ENCODE assay signal across 25 mouse cellular contexts in the genomic region with DNA sequence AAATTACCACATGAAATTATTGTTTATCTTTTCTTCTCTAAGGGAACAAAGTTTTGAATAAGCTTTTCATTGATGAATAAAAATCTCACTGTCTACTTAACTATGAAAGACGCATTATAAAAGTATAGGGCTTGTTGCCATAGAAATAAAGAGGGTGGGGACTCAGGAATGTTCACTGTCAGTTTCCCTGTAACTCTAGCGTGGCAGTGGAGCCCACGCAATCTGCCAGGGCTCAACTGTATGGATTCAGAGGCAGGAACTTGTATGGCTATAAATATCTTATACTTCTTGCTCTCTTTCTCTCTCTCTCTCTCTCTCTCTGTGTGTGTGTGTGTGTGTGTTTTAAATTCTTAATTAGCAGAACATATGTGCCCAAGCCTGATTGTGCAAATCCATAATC.
DNase-seq lines count a peak whose midpoint lies in the region; ATAC-seq lines count a peak whose summit lies in the region.
"Had no signal": no experiment of that assay in that cellular context is flagged by ENCODE, and none has a peak within 500 bp of the region (broad histone marks: within the 10 kb centered on the region; RNA-seq: fewer than 3 reads in every experiment).

No protein-coding gene starts in this region.

- no peaks in the 10 kb centered on the region for H3K36me3 ChIP-seq in embryonic facial prominence, embryonic 12.5 days
- no peaks in the 10 kb centered on the region for H3K36me3 ChIP-seq in embryonic facial prominence, embryonic 10.5 days (replicated peaks)
- H3K36me3 ChIP-seq: forebrain, embryonic 10.5 days; G1E; heart, embryonic 15.5 days; hindbrain, embryonic 13.5 days had no signal

- 50% methylated on average over 3 of the region's 3 CpGs for WGBS in embryonic facial prominence, embryonic 12.5 days
- 74% methylated on average over 3 of the region's 3 CpGs for WGBS in embryonic facial prominence, embryonic 10.5 days

- no peak overlapping the region for H3K4me3 ChIP-seq in embryonic facial prominence, embryonic 12.5 days
- no peak overlapping the region for H3K4me3 ChIP-seq in embryonic facial prominence, embryonic 10.5 days
- H3K4me3 ChIP-seq: erythroblast, embryonic 14.5 days; forebrain, embryonic 10.5 days; heart, adult 2 months; heart, embryonic 15.5 days; hindbrain, embryonic 13.5 days had no signal

- ATAC-seq in embryonic facial prominence, embryonic 12.5 days (ENCODE audit: insufficient number of reproducible peaks, insufficient read depth, low FRiP score, low TSS enrichment): no peak
- ATAC-seq: CD4-positive, CD25-positive, alpha-beta regulatory T cell, adult 4 months; hindbrain, postnatal 0 days had no signal

- intact Hi-C loops in left cerebral cortex, postnatal 14 days (cut with DNase I): no loop called here
- intact Hi-C loops in left cerebral cortex, postnatal 4 days (cut with DNase I): no loop called here
- intact Hi-C loops in gastrocnemius, postnatal 36 days (cut with DNase I): no loop called here

- peaks cover under 1% of the 10 kb centered on the region; the same call in 1 of the 2 replicates for H3K9me3 ChIP-seq in embryonic facial prominence, embryonic 12.5 days
- H3K9me3 ChIP-seq in embryonic facial prominence, embryonic 10.5 days: no peaks in the 10 kb centered on the region
- H3K9me3 ChIP-seq: forebrain, embryonic 10.5 days; G1E; heart, embryonic 15.5 days; hindbrain, embryonic 13.5 days had no signal

- peaks cover 4% of the 10 kb centered on the region; the same call in 1 of the 2 replicates for H3K4me1 ChIP-seq in embryonic facial prominence, embryonic 12.5 days
- no peaks in the 10 kb centered on the region for H3K4me1 ChIP-seq in embryonic facial prominence, embryonic 10.5 days
- H3K4me1 ChIP-seq: heart, embryonic 15.5 days; hindbrain, embryonic 13.5 days had no signal

- no peaks in the 10 kb centered on the region for H3K27me3 ChIP-seq in embryonic facial prominence, embryonic 12.5 days
- no peaks in the 10 kb centered on the region for H3K27me3 ChIP-seq in embryonic facial prominence, embryonic 10.5 days (replicated peaks; ENCODE audit: low read depth, poor library complexity, severe bottlenecking)
- H3K27me3 ChIP-seq: heart, embryonic 15.5 days; hindbrain, embryonic 13.5 days had no signal

- H3K27ac ChIP-seq in embryonic facial prominence, embryonic 12.5 days: 0 out of 2 replicates have a peak overlapping the region, but pooled peaks have one; percentile 7
- H3K27ac ChIP-seq in embryonic facial prominence, embryonic 10.5 days (replicated peaks): no peak overlapping the region
- H3K27ac ChIP-seq: forebrain, embryonic 10.5 days; heart, adult 2 months; heart, embryonic 15.5 days; hindbrain, embryonic 13.5 days; hindbrain, postnatal 0 days had no signal

- no peak overlapping the region for H3K4me2 ChIP-seq in embryonic facial prominence, embryonic 12.5 days (replicated peaks)
- H3K4me2 ChIP-seq: heart, embryonic 11.5 days; heart, embryonic 15.5 days; hindbrain, embryonic 13.5 days had no signal

- H3K9ac ChIP-seq in embryonic facial prominence, embryonic 12.5 days: no peak overlapping the region
- H3K9ac ChIP-seq: heart, embryonic 15.5 days; hindbrain, embryonic 13.5 days had no signal

- no peak for DNase-seq in embryonic facial prominence, embryonic 10.5 days (ENCODE audit: low spot score)
- peak; percentile 22 to 25 for DNase-seq in left cerebral cortex, postnatal 14 days (ENCODE audit: low spot score in 2 of 2)
- DNase-seq in left cerebral cortex, postnatal 4 days: no peak
- peak; percentile 32 to 54 for DNase-seq in right cerebral cortex, postnatal 10 days (ENCODE audit: low spot score in 2 of 2)
- no peak for DNase-seq in right cerebral cortex, postnatal 4 days
- no peak for DNase-seq in kidney, adult 11 months
- no peak for DNase-seq in gastrocnemius, postnatal 36 days
- DNase-seq: adrenal gland, adult 8-10 months; adrenal gland, postnatal 36 days; B cell, adult 2 months; cerebellum, adult 11-12 months; cerebellum, adult 9-11 months; cerebellum, postnatal 36 days; gastrocnemius, postnatal 10 days; heart, adult 2 months; heart, postnatal 14 days had no signal

Comparison
In these comparisons a context has a peak if more than half of its experiments do, and no peak if none do; other contexts are left out.
1. DNase-seq: peak in left cerebral cortex, postnatal 14 days (2 of 2) and right cerebral cortex, postnatal 10 days (2 of 2); none in embryonic facial prominence, embryonic 10.5 days (single experiment), left cerebral cortex, postnatal 4 days (single experiment), right cerebral cortex, postnatal 4 days (single experiment), kidney, adult 11 months (single experiment) and gastrocnemius, postnatal 36 days (0 of 2).